Mouse (Mus musculus): Measurements from ENCODE around the gene Cldn18. TPM values are rescaled to one million over a fixed set of nuclear protein-coding genes. Genes with fewer than 3 reads are reported as not detected.

The Cldn18 gene
- polyA plus RNA-seq (2011; ENCODE audit: insufficient read length, low read depth, missing spikeins) = not detected in 2 replicates

GRCm38 (mm10) chr9:99717134-99717533 is at the start of gene Cldn18:
Gene Cldn18 (minus strand): TSS chr9:99717267.
- TF ChIP-seq POLR2A (IDR thresholded peaks at IDR 0.05; ENCODE audit: low read depth, low read length) (no peak), CTCF (IDR thresholded peaks at IDR 0.05; ENCODE audit: borderline replicate concordance, insufficient read depth, low read length) (no peak)
- Histone ChIP-seq H3K4me1 (ENCODE audit: control insufficient read depth, insufficient read depth, low read length) (peaks cover 12% of the 10 kb centered on the region), H3K4me3 (ENCODE audit: insufficient read depth, low read length) (no peak within 1 kb of the TSS), H3K27ac (ENCODE audit: insufficient read depth, low read length) (no peak within 1 kb of the TSS)

GRCm38 (mm10) chr9:99763530-99763929 is 46.5 kb upstream of the Cldn18 start:
- Histone ChIP-seq H3K4me1 (ENCODE audit: control insufficient read depth, insufficient read depth, low read length) (no peaks in the 10 kb centered on the region), H3K27ac (ENCODE audit: insufficient read depth, low read length) (no peak overlapping the region), H3K4me3 (ENCODE audit: insufficient read depth, low read length) (no peak overlapping the region)
- TF ChIP-seq CTCF (IDR thresholded peaks at IDR 0.05; ENCODE audit: borderline replicate concordance, insufficient read depth, low read length) (0 out of 2 replicates have a peak, but pooled peaks have one; percentile 24), POLR2A (IDR thresholded peaks at IDR 0.05; ENCODE audit: low read depth, low read length) (no peak)

- Histone ChIP-seq H3K27ac (ENCODE audit: insufficient read depth, low read length) (no peak overlapping the region), H3K4me3 (ENCODE audit: insufficient read depth, low read length) (no peak overlapping the region), H3K4me1 (ENCODE audit: control insufficient read depth, insufficient read depth, low read length) (0 out of 2 replicates have a peak, but pooled peaks cover 2% of the 10 kb centered on the region)
- TF ChIP-seq POLR2A (IDR thresholded peaks at IDR 0.05; ENCODE audit: low read depth, low read length) (no peak), CTCF (IDR thresholded peaks at IDR 0.05; ENCODE audit: borderline replicate concordance, insufficient read depth, low read length) (no peak)
These were observed 33.2 kb upstream of the Cldn18 start for GRCm38 (mm10) chr9:99750272-99750671.

DNA sequence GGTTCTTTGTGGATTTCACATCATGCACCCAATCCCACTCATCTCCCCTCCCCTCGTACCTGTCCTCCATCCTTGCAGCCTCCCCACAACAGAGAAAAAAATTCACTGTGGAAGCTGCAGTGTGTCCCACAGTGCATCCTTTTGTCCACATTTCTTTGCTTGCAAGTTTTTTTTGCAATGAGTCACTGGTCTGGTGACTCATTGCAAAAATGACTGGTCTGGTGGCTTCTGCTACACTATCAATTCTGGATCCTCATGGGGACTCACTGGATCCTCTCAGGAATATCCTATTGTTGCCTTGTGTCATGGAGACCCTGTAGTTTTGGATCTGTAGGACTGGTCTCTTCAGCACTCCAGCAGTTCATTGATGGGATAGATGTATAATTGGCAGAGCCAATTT is 31.2 kb upstream of the Cldn18 start:
- Histone ChIP-seq H3K4me1 (ENCODE audit: control insufficient read depth, insufficient read depth, low read length) (0 out of 2 replicates have a peak, but pooled peaks cover 2% of the 10 kb centered on the region), H3K4me3 (ENCODE audit: insufficient read depth, low read length) (no peak overlapping the region), H3K27ac (ENCODE audit: insufficient read depth, low read length) (no peak overlapping the region)
- no peak for TF ChIP-seq CTCF (IDR thresholded peaks at IDR 0.05; ENCODE audit: borderline replicate concordance, insufficient read depth, low read length)
- TF ChIP-seq POLR2A (IDR thresholded peaks at IDR 0.05; ENCODE audit: low read depth, low read length) = no peak

DNA sequence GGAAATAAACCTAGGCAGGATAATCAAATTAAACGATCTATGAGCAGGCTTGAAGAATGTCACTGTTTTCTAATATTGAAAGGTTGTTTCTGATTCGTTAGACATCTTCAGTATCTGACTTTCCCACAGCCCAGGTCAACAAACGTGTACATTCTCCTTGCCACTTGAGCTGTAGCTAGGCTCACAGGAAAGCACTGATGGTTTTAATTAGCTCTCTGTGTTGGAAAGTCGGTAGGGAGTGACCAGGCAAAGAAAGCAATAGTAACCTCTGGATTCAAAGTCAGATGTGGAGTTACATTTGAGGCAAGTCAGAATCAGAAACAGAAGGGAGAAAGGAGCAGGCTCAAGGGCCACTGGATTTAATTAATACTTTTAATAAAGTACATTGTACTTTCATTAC is 30.7 kb upstream of the Cldn18 start:
- Histone ChIP-seq H3K4me3 (ENCODE audit: insufficient read depth, low read length) (no peak overlapping the region), H3K4me1 (ENCODE audit: control insufficient read depth, insufficient read depth, low read length) (0 out of 2 replicates have a peak, but pooled peaks cover 2% of the 10 kb centered on the region), H3K27ac (ENCODE audit: insufficient read depth, low read length) (no peak overlapping the region)
- TF ChIP-seq POLR2A (IDR thresholded peaks at IDR 0.05; ENCODE audit: low read depth, low read length) = no peak
- no peak for TF ChIP-seq CTCF (IDR thresholded peaks at IDR 0.05; ENCODE audit: borderline replicate concordance, insufficient read depth, low read length)

- Histone ChIP-seq H3K27ac (ENCODE audit: insufficient read depth, low read length) (no peak overlapping the region), H3K4me1 (ENCODE audit: control insufficient read depth, insufficient read depth, low read length) (0 out of 2 replicates have a peak, but pooled peaks cover 2% of the 10 kb centered on the region), H3K4me3 (ENCODE audit: insufficient read depth, low read length) (no peak overlapping the region)
- TF ChIP-seq CTCF (IDR thresholded peaks at IDR 0.05; ENCODE audit: borderline replicate concordance, insufficient read depth, low read length) (no peak), POLR2A (IDR thresholded peaks at IDR 0.05; ENCODE audit: low read depth, low read length) (no peak)
These were observed 27.5 kb upstream of the Cldn18 start for GRCm38 (mm10) chr9:99744548-99744947.

DNA sequence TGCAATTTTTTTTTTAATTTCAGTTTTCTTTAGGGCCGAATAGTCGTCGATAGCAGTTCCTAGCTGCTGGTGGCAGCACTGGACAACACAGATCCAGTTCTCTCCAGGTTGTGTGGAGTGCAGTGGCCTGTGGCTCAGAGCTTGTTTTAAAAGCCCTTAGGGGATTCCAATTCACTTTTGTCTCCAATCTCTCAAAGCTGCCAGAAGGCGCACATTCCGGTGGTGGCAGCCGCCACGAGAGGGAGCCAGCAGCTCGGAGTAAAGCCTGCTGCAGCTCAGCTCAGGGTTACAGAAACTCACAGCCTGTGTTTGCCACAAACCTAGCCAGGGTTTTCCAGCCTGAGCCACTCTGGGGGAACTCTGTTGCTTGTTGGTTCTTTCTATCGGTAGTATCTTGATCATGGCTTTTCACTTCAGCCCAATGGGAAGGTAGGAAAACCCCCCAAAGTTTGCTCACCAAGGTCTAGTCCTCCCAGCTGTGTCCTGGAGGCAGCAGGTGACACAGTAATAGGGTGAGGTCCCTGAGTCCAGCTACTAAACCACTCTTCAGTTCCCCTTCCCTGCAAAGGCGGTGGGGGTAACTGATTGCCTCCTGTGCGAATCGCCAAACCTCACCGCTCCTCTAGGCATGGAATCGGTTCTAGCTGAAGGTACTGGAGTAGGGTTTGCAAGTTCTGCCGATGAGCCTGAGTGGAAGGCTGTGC is 13.0 kb upstream of the Cldn18 start:
- no peak overlapping the region for H3K27ac ChIP-seq (ENCODE audit: insufficient read depth, low read length)
- no peak overlapping the region for H3K4me3 ChIP-seq (ENCODE audit: insufficient read depth, low read length)
- H3K4me1 ChIP-seq (ENCODE audit: control insufficient read depth, insufficient read depth, low read length) = no peaks in the 10 kb centered on the region
- TF ChIP-seq CTCF (IDR thresholded peaks at IDR 0.05; ENCODE audit: borderline replicate concordance, insufficient read depth, low read length) (peak; percentile 75), POLR2A (IDR thresholded peaks at IDR 0.05; ENCODE audit: low read depth, low read length) (no peak)

- TF ChIP-seq CTCF (IDR thresholded peaks at IDR 0.05; ENCODE audit: borderline replicate concordance, insufficient read depth, low read length) = no peak
- no peak for TF ChIP-seq POLR2A (IDR thresholded peaks at IDR 0.05; ENCODE audit: low read depth, low read length)
- H3K27ac ChIP-seq (ENCODE audit: insufficient read depth, low read length) = no peak overlapping the region
- no peak overlapping the region for H3K4me3 ChIP-seq (ENCODE audit: insufficient read depth, low read length)
- no peaks in the 10 kb centered on the region for H3K4me1 ChIP-seq (ENCODE audit: control insufficient read depth, insufficient read depth, low read length)
These were observed 10.8 kb upstream of the Cldn18 start for GRCm38 (mm10) chr9:99727819-99728218.

GRCm38 (mm10) chr9:99725278-99725677 is 8.2 kb upstream of the Cldn18 start:
- no peak for TF ChIP-seq POLR2A (IDR thresholded peaks at IDR 0.05; ENCODE audit: low read depth, low read length)
- no peak for TF ChIP-seq CTCF (IDR thresholded peaks at IDR 0.05; ENCODE audit: borderline replicate concordance, insufficient read depth, low read length)
- peaks cover 7% of the 10 kb centered on the region for H3K4me1 ChIP-seq (ENCODE audit: control insufficient read depth, insufficient read depth, low read length)
- no peak overlapping the region for H3K4me3 ChIP-seq (ENCODE audit: insufficient read depth, low read length)
- H3K27ac ChIP-seq (ENCODE audit: insufficient read depth, low read length) = no peak overlapping the region

- TF ChIP-seq CTCF (IDR thresholded peaks at IDR 0.05; ENCODE audit: borderline replicate concordance, insufficient read depth, low read length) (no peak), POLR2A (IDR thresholded peaks at IDR 0.05; ENCODE audit: low read depth, low read length) (peak; percentile 10; the same call in 1 of the 2 replicates)
- Histone ChIP-seq H3K4me3 (ENCODE audit: insufficient read depth, low read length) (no peak overlapping the region), H3K27ac (ENCODE audit: insufficient read depth, low read length) (peak overlapping the region; percentile 88)
These were observed 2.9 kb upstream of the Cldn18 start for GRCm38 (mm10) chr9:99720011-99720410.

More at GRCm38 (mm10) chr9:99720011-99720410, 2.9 kb upstream of the Cldn18 start:
- peaks cover 12% of the 10 kb centered on the region for H3K4me1 ChIP-seq (ENCODE audit: control insufficient read depth, insufficient read depth, low read length)
